Mouse (Mus musculus) embryonic fibroblast, embryonic 13.5 days (primary cell): ENCODE measurements around the gene Ubc.
A peak's percentile ranks its signal among the peaks of the same experiment; 100 is the strongest.

Source experiments
- CTCF ChIP-seq: IDR thresholded peaks from 2 replicates; pipeline ENCODE4 v1.5.1; 2011; ENCODE audit warnings: mild to moderate bottlenecking, control low read depth, low read length, moderate library complexity, borderline replicate concordance; ENCODE audit not compliant: insufficient read depth
- POLR2A ChIP-seq: IDR thresholded peaks from 2 replicates; pipeline ENCODE4 v1.6.1; 2011; ENCODE audit warnings: low read depth, mild to moderate bottlenecking, control low read depth, low read length, moderate library complexity

GRCm38 (mm10) chr5:125389579-125390441 is at the start of gene Ubc:
- TF ChIP-seq POLR2A = peak; percentile 99
- no peak for TF ChIP-seq CTCF
